Mouse (Mus musculus): Measurements from ENCODE around the gene Gna12. TPM values are rescaled to one million over a fixed set of nuclear protein-coding genes. Genes with fewer than 3 reads are reported as not detected.

Gene Gna12
- total RNA-seq, 2 experiments from 2014 or later: 89.2 to 97.2 TPM

- DNase-seq (ENCODE audit: low spot score): no peak
Measured at GRCm38 (mm10) chr5:140806252-140806651, 24.0 kb downstream of the Gna12 start.

DNA sequence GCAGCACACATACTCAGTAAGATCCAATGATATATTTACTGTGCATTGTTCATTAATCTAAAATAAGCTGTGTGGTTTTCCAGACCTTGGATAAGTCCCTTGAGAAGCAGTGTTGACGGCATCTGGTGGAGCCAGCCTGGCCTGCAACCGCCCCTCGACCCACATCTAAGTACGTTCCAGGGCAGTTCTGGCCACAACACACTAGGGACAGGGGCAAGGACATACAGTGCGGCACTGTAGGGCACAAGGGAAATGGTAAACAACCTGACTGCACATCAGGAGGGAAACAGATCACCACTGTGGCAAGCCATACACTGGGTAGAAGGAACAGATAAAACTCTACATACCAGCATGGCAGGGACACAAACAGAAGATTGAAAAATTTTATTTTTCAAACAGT, 28.4 kb downstream of the Gna12 start:
- intact Hi-C loops (cut with DNase I): no loop called here
- DNase-seq (ENCODE audit: low spot score): no peak

More at GRCm38 (mm10) chr5:140806252-140806651, 24.0 kb downstream of the Gna12 start:
- intact Hi-C loops (cut with DNase I): no loop called here

GRCm38 (mm10) chr5:140800288-140800923, 29.8 kb downstream of the Gna12 start:
- intact Hi-C loops (cut with DNase I): no loop called here
- DNase-seq (ENCODE audit: low spot score): no peak

GRCm38 (mm10) chr5:140799190-140799589, 31.0 kb downstream of the Gna12 start:
- intact Hi-C loops (cut with DNase I): no loop called here
- no peak for DNase-seq (ENCODE audit: low spot score)

DNA sequence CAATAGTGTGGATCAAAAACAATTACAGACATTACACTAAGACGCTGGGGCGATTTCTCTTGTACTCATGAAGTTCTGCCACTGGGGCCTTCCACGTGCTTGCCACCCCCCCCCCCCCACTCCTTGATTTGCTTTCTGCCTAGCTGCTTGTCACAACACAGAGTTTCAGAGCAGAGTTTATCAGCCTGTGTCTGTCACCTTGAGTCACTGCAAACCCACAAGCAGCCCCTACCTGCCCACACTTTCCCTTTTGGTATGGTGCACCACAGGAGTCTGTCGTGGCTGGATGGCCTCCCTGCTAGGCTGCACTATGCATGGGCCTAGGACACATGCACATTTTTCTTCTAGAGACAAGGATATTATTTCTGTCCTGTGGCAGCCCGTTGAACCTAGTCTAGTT, 31.5 kb downstream of the Gna12 start:
- no peak for DNase-seq (ENCODE audit: low spot score)
- intact Hi-C loops (cut with DNase I): no loop called here

DNA sequence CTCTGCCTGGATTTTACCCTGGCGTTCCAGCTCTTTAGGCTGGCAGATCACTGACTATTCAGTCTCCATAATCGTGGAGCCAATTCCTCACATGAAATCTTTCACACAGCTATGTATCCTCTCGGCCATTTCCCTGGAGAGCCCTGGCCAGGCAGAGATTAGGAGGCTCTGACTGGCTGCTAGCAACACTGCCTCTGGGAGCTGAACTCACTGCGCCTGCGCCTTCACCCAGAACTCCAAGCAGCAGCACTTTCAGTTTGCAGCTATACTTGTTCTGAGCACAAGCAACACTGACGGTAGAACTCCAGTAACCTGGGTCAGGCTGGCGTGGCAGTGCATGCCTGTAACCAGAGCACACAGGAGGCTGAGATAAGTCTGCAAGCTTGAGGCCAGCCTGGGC, 32.1 kb downstream of the Gna12 start:
- peak; percentile 50 for DNase-seq (ENCODE audit: low spot score)
- intact Hi-C loops (cut with DNase I): no loop called here

DNA sequence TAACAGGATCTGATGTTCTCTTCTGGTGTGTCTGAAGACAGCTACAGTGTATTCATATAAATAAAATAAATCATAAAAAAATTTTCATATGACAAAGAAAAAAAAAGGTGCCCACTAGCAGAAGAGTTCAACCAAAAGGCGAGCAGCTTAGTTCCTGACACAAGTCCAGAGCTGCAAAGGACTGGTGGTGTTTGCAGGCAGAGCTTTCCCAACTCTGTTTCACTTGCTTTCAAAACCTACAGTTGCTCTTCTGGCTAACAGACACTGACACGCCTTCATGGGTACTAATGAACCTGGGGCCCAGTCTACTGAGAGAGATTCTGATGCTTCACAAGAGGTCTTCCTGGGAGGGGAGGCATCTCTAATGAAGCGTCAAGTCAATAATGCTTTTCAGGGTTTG, 34.2 kb downstream of the Gna12 start:
- no peak for DNase-seq (ENCODE audit: low spot score)
- intact Hi-C loops (cut with DNase I): no loop called here

DNA sequence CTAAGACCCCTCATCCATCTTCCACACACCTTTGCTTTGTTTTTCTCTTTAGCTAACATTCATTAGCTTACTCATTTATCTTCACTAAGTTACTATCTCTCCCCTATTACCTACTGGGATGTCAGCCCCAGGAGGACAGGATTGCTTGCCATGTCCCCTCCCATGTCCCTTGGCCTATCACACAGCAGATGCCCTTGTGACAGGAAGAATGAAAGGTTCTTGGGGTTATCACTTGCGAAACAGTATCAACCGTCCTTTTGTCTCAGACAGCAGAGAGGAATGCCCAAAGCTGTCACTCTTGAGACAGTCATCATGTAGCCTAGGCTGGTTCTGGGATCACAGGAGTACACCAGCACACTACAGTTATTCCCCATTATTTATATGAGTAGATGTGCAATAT, 35.1 kb downstream of the Gna12 start:
- intact Hi-C loops (cut with DNase I): no loop called here
- no peak for DNase-seq (ENCODE audit: low spot score)

DNA sequence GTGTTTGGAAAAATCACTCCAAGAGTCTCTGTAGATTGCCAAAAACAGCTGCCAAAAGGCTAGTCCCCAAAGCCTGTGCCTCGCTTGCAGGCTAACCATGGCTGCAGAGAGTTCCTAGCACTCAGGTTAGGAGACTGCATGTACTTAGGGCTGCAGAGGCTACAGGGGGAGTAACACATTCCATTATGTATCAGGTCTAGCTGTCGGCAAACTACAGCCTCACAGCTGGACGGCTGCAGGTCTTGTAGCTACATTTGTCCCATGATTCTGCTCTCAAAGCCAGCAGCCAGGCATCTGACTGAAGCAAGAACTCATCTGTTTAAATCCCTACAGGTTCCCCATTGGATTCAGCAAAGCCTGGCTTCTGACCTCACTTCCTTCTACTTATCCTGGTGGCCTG, 35.5 kb downstream of the Gna12 start:
- no peak for DNase-seq (ENCODE audit: low spot score)
- intact Hi-C loops (cut with DNase I): no loop called here

- intact Hi-C loops (cut with DNase I): no loop called here
- no peak for DNase-seq (ENCODE audit: low spot score)
Measured at GRCm38 (mm10) chr5:140792233-140792632, 38.0 kb downstream of the Gna12 start.

GRCm38 (mm10) chr5:140790937-140791877, 39.0 kb downstream of the Gna12 start:
- intact Hi-C loops (cut with DNase I): loop anchor here (2.0 kb wide), 1 partner anchor 38 kb away; no protein-coding TSS in a partner anchor

GRCm38 (mm10) chr5:140790392-140790791, 39.8 kb downstream of the Gna12 start:
- intact Hi-C loops (cut with DNase I): loop anchor here (2.0 kb wide), 1 partner anchor 38 kb away; no protein-coding TSS in a partner anchor
- no peak for DNase-seq (ENCODE audit: low spot score)

More at GRCm38 (mm10) chr5:140790937-140791877, 39.0 kb downstream of the Gna12 start:
- no peak for DNase-seq (ENCODE audit: low spot score)

GRCm38 (mm10) chr5:140789561-140789960, 40.7 kb downstream of the Gna12 start:
- DNase-seq (ENCODE audit: low spot score): no peak
- intact Hi-C loops (cut with DNase I): loop anchor here (2.0 kb wide), 1 partner anchor 19 kb away; no protein-coding TSS in a partner anchor

- intact Hi-C loops (cut with DNase I): no loop called here
- no peak for DNase-seq (ENCODE audit: low spot score)
Measured at GRCm38 (mm10) chr5:140785240-140785872, 44.9 kb downstream of the Gna12 start.

DNA sequence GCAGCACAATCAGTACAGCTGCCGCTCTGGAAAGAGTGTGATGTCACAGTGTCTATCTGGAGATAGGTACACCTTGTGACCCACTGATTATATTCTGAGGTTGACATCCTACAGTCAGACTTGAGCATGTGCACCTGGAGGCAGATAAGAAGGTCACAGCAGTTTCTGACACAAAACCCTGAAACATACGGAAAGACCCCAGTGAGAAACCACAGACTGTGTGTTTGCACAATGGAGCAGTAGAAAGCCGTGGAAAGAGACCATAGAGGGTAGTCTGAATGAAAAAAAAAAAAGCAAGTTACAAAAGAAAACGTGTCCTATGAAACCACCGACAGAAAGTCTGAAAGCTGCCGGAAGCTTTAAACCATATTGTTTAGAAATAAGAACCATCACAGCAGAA, 45.9 kb downstream of the Gna12 start:
- no peak for DNase-seq (ENCODE audit: low spot score)
- intact Hi-C loops (cut with DNase I): no loop called here

- DNase-seq (ENCODE audit: low spot score): no peak
- intact Hi-C loops (cut with DNase I): no loop called here
Measured at GRCm38 (mm10) chr5:140783577-140783976, 46.7 kb downstream of the Gna12 start.

DNA sequence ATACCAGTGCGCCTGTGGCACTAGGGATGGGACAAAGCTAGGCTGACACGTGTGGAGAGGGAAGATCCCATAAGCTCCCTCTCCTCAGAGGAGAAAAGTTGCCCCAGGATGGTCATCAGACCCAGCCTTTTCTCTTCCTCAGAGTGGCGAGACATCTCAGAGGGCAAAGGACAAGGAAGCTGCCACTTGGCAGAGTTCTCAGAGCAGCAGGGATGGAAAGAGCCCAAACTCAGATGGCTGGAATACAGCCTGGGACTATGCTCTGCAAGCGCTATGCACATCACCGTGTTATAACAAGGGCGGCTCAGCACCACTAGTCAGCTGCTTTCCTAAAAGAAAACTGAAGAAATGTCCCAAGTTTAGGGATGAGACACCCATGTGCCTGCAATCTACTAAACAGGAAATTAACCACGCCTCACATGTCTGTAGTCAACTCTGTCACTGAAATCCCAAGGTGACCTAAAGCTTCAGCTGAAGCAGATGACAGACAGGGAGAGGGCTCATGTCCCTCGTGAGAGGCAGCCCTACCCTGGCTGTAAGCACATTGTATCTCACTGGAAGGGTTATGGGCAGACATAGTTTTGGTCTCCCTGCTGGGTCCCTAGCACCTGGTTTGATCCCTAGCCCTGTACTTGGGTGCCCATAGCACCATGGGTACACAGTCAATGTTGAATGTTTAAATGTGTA, 48.2 kb downstream of the Gna12 start:
- no peak for DNase-seq (ENCODE audit: low spot score)
- intact Hi-C loops (cut with DNase I): no loop called here

DNA sequence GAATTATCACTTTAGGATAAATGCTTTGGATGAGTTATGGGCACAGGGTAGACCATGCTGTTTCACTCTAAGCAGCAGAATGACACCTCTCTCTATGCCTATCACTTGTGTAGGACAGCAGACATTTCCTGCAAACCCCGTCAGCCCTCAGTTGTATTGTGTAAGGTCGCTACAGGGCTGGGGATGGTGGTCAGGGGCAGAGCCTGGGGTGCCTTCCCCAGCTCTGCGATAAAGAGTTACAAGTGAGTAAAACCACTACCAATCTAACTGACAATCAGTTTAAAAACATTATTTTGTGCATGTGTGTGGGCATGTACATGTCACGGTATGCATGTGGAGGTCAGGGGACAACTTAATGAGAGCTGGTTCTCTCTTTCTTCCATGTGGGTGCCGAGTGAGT, 49.1 kb downstream of the Gna12 start:
- intact Hi-C loops (cut with DNase I): no loop called here
- DNase-seq (ENCODE audit: low spot score): no peak

- intact Hi-C loops (cut with DNase I): no loop called here
- no peak for DNase-seq (ENCODE audit: low spot score)
Measured at GRCm38 (mm10) chr5:140776968-140777367, 53.3 kb downstream of the Gna12 start.

DNA sequence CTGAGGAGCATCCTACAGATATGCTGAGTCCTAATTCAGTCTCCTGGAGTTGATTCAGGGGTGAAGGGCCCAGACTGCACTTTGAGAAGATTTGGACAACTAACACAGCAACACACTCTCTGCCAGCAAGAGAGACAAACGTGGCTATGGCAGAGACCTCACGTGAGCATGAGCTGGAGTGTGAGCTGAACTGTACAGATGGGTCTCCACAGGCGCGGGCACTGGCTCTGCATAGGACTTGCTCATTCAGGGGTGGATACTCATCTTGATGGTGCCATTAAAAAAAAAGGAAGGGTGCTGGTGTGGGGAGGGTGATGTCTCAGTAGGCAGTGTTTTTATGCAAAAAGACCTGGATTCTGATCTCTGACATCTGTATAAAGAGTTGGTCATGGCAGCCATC, 55.1 kb downstream of the Gna12 start:
- no peak for DNase-seq (ENCODE audit: low spot score)
- intact Hi-C loops (cut with DNase I): no loop called here
